Mouse (Mus musculus) midbrain, embryonic 15.5 days (tissue): ENCODE results near the gene Rnf181. TPM values are rescaled to one million over a fixed set of nuclear protein-coding genes. Genes with fewer than 3 reads are reported as not detected.
A peak's percentile ranks its signal among the peaks of the same experiment; 100 is the strongest.

Experiments
- ATAC-seq: fragments of 200-750 bp; cut with Nextera tagmentation; replicated peaks from 2 replicates; pipeline ENCODE4 v1.8.0; 2017; ENCODE audit warnings: moderate TSS enrichment
- H3K27ac ChIP-seq: fragments of 300-500 bp; sonication (generic); 2 replicates; pipeline ENCODE4 v1.5.1; 2015; ENCODE audit warnings: mild to moderate bottlenecking, inconsistent platforms
- H3K27me3 ChIP-seq: fragments of 300-500 bp; sonication (generic); replicated peaks from 2 replicates; pipeline ENCODE4 v1.6.1; 2015; ENCODE audit warnings: inconsistent platforms
- H3K36me3 ChIP-seq: fragments of 300-500 bp; sonication (generic); replicated peaks from 2 replicates; pipeline ENCODE4 v1.6.1; 2015; ENCODE audit warnings: inconsistent platforms
- H3K4me1 ChIP-seq: fragments of 300-500 bp; sonication (generic); 2 replicates; pipeline ENCODE4 v1.6.1; 2015; ENCODE audit warnings: inconsistent platforms
- H3K4me2 ChIP-seq: fragments of 300-500 bp; sonication (generic); 2 replicates; pipeline ENCODE4 v1.6.1; 2015; ENCODE audit warnings: inconsistent platforms, mild to moderate bottlenecking, moderate library complexity
- H3K4me3 ChIP-seq: fragments of 300-500 bp; sonication (generic); 2 replicates; pipeline ENCODE4 v1.5.1; 2015; ENCODE audit warnings: mild to moderate bottlenecking, inconsistent platforms
- H3K9ac ChIP-seq: fragments of 300-500 bp; sonication (generic); 2 replicates; pipeline ENCODE4 v1.6.1; 2015; ENCODE audit warnings: mild to moderate bottlenecking, inconsistent platforms
- H3K9me3 ChIP-seq: fragments of 300-500 bp; sonication (generic); 2 replicates; pipeline ENCODE4 v1.6.1; 2016; ENCODE audit warnings: inconsistent platforms
- WGBS: fragments of 180-500 bp; shearing (Covaris S2); methylation state at CpG from one replicate; pipeline ENCODE4 v1.1.7; 2015; ENCODE audit warnings: mixed read lengths; 5-methylcytosine and 5-hydroxymethylcytosine counted together
- polyA plus RNA-seq: library from polyadenylated mRNA; unstranded; fragments of >200 nt; fragmentation: Nextera tagmentation; extraction: Ambion mirVana; gene quantifications from 2 replicates; pipeline ENCODE4 v1.2.1, GENCODE M21; 2015

Rnf181 gene
- polyA plus RNA-seq, 1 experiment from 2014 or later: 137 TPM

DNA sequence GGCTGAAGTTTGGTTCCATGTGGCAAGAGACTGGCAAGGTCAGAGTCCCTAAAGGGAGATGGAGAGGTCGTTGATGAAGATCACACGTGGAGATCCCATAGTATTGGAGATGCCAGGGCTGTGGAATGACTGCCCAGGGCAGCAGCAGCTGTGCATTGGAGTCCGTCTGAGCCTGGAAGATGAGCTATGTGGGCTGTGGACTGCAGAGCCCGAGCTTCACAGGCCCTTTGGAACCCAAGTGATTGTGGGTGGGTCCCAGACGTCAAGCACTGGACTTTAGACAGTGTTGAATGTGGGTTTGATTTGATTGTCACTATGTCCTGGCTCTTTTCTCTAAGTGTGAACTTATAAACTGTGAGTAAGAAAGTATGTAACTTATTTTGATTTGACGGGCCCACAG, 1.8 kb downstream of the Rnf181 start:
- Histone ChIP-seq H3K4me1 (peaks cover 18% of the 10 kb centered on the region), H3K27me3 (no peaks in the 10 kb centered on the region), H3K27ac (no peak overlapping the region), H3K9ac (no peak overlapping the region), H3K9me3 (no peaks in the 10 kb centered on the region), H3K4me2 (no peak overlapping the region), H3K36me3 (no peaks in the 10 kb centered on the region), H3K4me3 (no peak overlapping the region)
- 72% methylated on average over 6 of the region's 6 CpGs for WGBS
- ATAC-seq: no peak

DNA sequence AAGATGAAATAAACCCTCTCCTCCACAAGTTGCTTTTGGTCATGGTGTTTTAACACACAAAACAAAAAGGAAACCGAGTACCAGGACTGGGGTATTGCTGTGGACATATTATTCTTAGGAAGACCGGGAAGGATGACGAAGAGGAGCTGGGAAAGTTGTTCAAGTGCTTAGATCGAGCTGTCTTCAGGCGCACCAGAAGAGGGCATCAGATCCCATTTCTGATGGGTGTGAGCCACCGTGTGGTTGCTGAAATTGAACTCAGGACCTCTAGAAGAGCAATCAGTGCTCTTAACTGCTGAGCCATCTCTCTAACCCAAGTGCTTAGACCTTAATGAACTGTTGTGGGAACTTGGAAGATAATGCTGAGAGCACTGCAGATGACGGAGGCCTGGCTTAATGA, 2.7 kb downstream of the Rnf181 start:
- WGBS: 46% methylated on average over 7 of the region's 7 CpGs
- Histone ChIP-seq H3K9ac (no peak overlapping the region), H3K27ac (no peak overlapping the region), H3K4me1 (peaks cover 18% of the 10 kb centered on the region), H3K4me3 (no peak overlapping the region), H3K36me3 (0 out of 2 replicates have a peak, but pooled peaks cover 4% of the 10 kb centered on the region), H3K9me3 (no peaks in the 10 kb centered on the region), H3K4me2 (no peak overlapping the region), H3K27me3 (no peaks in the 10 kb centered on the region)
- no peak for ATAC-seq

DNA sequence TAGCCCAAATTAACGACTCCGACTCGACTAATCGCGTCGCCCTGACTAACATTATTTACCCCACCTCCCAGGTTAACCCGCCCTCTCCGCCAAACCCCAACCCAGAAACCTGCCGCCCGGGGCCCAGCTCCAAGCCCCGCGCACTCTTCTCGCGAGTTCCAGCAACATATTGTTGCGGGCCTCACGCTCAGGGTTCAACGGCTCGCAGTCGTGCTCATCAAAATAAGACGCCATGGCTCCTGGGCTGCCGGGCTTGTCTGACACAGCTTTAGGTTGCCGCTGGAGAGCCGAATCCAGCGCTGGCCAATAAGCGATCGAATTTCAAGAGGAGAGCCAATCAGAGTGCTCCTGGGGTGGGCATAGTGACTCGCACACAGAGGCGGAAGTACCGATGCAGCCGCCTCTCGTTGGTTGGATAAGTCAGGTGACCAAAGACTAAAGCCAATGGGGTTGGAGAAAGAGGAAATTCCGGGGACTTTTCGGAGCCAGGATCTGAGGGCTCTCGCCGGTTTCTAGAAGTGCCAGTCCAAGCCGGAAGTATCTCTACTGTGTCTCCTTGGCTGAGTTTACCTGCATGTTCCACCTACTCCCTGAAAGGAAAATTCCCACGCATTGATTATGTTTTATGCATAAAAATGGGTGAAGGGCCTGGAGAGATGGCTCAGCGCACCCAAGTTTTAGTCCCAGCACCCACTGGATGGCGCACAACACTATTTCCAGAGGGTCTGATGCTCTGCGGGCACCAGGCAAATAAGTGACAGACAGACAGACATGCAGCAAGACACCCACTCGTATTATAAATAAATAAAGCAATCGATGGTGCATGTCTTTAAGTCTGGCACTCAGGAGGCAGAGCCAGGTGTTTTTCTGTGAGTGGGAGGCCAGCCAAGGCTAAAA, 4.4 kb downstream of the Rnf181 start:
- H3K27me3 ChIP-seq: no peaks in the 10 kb centered on the region
- H3K4me1 ChIP-seq: peaks cover 18% of the 10 kb centered on the region
- peak overlapping the region; percentile 73 for H3K9ac ChIP-seq
- under 1% methylated on average over 42 of the region's 42 CpGs for WGBS
- H3K9me3 ChIP-seq: no peaks in the 10 kb centered on the region
- H3K4me2 ChIP-seq: peak overlapping the region; percentile 65
- H3K36me3 ChIP-seq: 0 out of 2 replicates have a peak, but pooled peaks cover 4% of the 10 kb centered on the region
- peak; percentile 99 for ATAC-seq
- H3K27ac ChIP-seq: peak overlapping the region; percentile 78
- H3K4me3 ChIP-seq: peak overlapping the region; percentile 78

DNA sequence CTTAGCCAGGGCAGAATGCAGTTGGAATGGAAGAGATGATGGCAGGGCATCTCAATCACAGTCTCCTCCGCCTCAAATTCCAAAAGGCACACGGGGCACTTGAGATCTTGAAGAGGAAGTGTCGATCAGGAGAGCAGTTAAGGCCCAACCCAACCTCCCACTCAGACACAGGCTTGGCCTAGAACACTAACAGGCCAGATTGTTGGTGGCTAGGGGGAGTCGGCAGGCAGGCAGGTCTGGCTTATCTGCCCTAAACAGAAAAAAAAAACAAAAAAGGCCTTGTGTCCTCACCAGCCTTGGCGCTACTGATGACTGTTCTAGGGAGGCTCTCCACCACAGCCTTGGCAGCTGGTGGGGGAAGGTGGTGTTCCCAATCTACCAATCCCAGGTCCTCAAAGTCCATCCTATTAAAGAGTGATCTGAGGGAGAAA, 5.6 kb downstream of the Rnf181 start:
- Histone ChIP-seq H3K27me3 (no peaks in the 10 kb centered on the region), H3K4me2 (peak overlapping the region; percentile 65), H3K9me3 (no peaks in the 10 kb centered on the region), H3K27ac (no peak overlapping the region), H3K4me3 (peak overlapping the region; percentile 78), H3K36me3 (0 out of 2 replicates have a peak, but pooled peaks cover 4% of the 10 kb centered on the region), H3K4me1 (peaks cover 31% of the 10 kb centered on the region), H3K9ac (peak overlapping the region; percentile 73; the same call in 1 of the 2 replicates)
- ATAC-seq: no peak
- WGBS: 81% methylated on average over 5 of the region's 5 CpGs

DNA sequence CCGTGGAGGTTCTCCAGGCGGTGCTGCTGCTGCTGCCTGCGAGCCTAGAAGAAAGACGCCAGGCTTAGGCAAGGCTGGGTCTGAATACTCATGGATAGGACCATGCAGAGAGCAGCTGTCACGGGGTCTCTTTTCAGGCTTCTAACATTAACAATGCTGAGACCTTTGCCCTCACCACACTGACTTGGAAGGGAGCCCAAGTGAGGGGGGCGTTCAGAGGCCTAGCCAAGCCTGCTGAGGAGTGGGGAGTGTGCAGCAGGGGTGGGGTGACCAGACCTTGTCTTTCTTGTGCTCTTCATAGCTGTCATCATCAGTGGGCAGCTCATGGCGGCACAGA, 6.2 kb downstream of the Rnf181 start:
- no peak for ATAC-seq
- H3K9me3 ChIP-seq: no peaks in the 10 kb centered on the region
- peaks cover 33% of the 10 kb centered on the region for H3K4me1 ChIP-seq
- H3K4me3 ChIP-seq: no peak overlapping the region
- peak overlapping the region; percentile 65; the same call in 1 of the 2 replicates for H3K4me2 ChIP-seq
- no peaks in the 10 kb centered on the region for H3K27me3 ChIP-seq
- no peak overlapping the region for H3K27ac ChIP-seq
- H3K9ac ChIP-seq: no peak overlapping the region
- 65% methylated on average over 7 of the region's 7 CpGs for WGBS
- H3K36me3 ChIP-seq: 0 out of 2 replicates have a peak, but pooled peaks cover 4% of the 10 kb centered on the region

DNA sequence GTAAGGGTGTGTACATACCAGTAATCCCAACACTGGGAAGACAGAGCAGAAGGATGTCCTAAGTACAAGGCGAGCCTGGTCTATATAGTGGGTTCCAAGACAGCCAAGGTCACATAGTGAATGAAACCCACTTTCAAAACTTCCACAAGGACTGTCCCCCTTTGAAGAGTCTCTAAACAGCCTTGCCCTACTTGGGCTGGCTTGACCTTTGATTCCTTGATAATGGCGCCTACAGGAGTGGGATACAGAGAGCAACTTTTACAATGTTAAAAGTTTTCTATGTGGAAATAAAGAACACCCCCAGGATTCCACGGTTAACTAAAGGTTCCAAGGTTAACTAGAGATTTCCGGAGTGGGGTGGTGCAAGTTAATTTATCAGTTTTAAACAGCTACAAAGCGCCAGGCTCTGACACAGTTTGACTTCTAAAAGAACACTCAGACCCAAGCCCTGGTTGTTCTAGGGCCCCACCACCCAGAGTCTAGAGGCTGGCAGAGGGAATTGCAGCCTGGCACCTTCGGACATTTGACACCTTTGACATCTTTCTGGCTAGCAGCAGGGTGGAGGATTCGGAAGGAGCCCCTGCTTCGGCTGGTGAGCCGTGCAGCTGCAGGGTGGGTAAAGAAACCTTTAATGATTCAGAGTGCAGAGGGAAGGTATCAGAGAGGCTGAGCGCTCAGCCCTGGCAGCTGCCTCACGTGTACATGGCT, 6.7 kb downstream of the Rnf181 start:
- Histone ChIP-seq H3K4me3 (no peak overlapping the region), H3K27me3 (no peaks in the 10 kb centered on the region), H3K36me3 (0 out of 2 replicates have a peak, but pooled peaks cover 4% of the 10 kb centered on the region), H3K4me2 (no peak overlapping the region), H3K4me1 (peaks cover 33% of the 10 kb centered on the region), H3K27ac (no peak overlapping the region), H3K9me3 (no peaks in the 10 kb centered on the region), H3K9ac (no peak overlapping the region)
- no peak for ATAC-seq
- 83% methylated on average over 11 of the region's 11 CpGs for WGBS

DNA sequence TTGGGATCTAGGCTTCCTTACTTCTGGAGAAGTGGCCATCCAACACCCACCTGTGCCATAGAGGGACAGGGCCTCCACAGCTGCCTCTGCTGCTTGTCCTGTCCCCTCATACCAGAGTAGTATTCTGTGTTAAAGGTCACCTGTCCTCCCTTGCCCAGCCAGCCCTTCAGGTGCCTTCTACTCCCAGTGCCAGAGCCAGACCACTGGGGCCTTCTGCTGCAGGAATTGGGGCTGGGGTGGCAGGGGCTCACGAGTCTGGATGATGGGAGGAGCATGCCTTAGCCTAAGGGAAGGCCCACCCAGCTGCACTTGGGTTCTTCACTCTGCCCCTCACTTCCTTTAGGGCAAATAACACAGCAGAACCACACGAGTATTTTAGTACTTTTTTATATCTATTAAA, 7.4 kb downstream of the Rnf181 start:
- Histone ChIP-seq H3K27ac (no peak overlapping the region), H3K9me3 (no peaks in the 10 kb centered on the region), H3K36me3 (0 out of 2 replicates have a peak, but pooled peaks cover 4% of the 10 kb centered on the region), H3K4me1 (peaks cover 39% of the 10 kb centered on the region), H3K4me2 (no peak overlapping the region), H3K9ac (no peak overlapping the region), H3K27me3 (no peaks in the 10 kb centered on the region), H3K4me3 (no peak overlapping the region)
- ATAC-seq: no peak
- WGBS: 90% methylated on average over 2 of the region's 2 CpGs

DNA sequence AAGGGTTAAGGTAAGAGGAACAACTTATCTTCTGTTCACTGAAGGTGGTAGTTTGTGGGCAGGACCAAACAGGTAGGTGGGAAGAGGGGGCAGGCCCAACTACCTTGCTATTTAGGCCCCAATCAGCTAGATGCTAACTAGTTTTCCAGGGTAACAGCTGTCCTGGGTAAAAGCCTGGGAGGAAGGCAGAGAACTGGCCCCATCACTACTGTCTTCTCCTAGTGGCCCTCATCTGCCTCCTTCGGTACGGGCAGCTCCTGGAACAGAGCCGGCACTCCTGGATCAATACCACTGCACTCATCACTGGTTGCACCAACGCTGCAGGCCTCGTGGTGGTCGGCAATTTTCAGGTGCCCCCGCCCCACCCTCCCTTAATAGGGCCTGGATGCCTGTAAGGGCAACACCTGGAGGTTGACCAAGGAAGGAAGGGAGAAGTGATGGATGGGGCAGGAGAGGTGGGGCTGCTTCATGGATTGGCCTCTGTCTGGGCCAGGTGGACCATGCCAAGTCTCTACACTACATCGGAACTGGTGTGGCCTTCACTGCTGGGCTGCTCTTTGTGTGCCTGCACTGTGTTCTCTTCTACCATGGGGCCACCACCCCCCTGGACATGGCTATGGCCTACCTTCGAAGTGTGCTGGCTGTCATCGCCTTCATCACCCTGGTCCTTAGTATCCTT, 8.5 kb downstream of the Rnf181 start:
- no peak for ATAC-seq
- WGBS: 92% methylated on average over 10 of the region's 10 CpGs
- H3K4me1 ChIP-seq: peaks cover 43% of the 10 kb centered on the region
- no peak overlapping the region for H3K4me3 ChIP-seq
- no peak overlapping the region for H3K4me2 ChIP-seq
- no peaks in the 10 kb centered on the region for H3K27me3 ChIP-seq
- 0 out of 2 replicates have a peak, but pooled peaks cover 4% of the 10 kb centered on the region for H3K36me3 ChIP-seq
- no peak overlapping the region for H3K27ac ChIP-seq
- no peaks in the 10 kb centered on the region for H3K9me3 ChIP-seq
- no peak overlapping the region for H3K9ac ChIP-seq

DNA sequence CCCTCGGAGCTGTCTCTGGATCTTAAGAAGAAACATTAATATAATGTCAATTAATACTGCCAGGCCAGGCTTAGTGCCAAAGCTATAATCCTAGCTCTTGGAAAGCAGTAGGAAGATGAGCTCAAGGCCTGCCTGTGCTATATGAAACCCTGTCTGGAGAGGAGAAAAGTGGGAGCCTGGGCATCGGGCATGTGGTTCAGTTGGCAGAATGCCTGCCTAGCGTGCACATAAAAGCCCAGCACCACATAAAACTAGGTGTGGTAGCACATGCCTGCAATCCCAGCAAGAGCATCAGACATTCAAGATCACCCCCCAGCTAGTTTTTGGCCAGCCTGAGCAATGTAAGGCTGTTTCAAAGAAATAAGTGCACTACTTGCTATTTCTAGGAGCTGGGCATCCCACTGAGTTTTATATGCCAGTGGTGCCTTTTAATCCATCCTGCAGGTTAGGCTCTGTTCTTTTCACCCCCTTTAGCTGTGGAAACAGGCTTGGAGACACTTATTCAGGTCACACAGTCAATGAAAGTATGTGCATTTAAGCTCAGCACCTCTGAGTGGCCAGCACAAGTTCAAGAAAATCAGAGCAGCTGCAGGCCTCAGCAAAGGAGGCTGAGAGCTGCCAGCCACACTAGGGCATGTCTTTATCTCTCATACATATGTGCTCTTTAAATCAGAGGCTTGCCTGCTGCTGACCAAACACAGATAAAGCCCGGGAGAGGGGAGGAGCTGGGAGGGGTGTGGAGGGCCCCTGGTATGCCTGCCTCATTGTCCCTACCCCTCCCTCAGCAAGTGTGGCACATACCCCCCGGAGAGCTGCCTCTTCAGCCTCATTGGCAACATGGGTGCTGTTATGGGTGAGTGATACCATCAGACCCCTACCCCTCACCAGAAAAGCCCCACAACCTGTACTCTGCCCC, 9.3 kb downstream of the Rnf181 start:
- Histone ChIP-seq H3K4me3 (no peak overlapping the region), H3K9me3 (no peaks in the 10 kb centered on the region), H3K4me1 (peaks cover 40% of the 10 kb centered on the region), H3K27ac (no peak overlapping the region), H3K9ac (no peak overlapping the region), H3K27me3 (no peaks in the 10 kb centered on the region), H3K36me3 (0 out of 2 replicates have a peak, but pooled peaks cover 4% of the 10 kb centered on the region), H3K4me2 (no peak overlapping the region)
- no peak for ATAC-seq
- 80% methylated on average over 5 of the region's 5 CpGs for WGBS

DNA sequence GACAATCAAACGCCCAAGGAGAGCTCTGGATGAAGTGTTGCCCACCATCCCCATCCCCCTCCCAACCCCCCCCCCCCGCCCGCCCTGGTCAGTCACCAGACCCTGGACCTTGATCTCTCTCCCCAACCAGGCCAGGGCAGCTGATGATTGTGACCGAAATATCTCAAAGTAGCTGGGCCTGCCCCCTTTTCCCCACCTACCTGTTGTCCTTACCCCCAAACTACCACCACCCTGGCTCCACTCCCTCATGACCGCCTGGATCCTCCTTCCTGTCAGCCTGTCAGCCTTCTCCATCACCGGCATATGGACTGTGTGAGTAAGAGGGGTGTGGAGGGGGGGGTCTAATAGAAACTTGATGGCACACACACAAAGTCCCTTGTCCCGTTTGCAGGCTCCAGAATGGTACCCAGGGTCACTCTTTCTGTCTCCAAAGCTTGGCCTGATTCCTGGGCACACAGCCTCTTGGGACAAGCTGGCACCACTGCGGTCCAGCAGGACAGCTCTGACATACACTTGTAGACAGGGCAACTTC, 10.7 kb downstream of the Rnf181 start:
- WGBS: 34% methylated on average over 8 of the region's 8 CpGs
- Histone ChIP-seq H3K36me3 (0 out of 2 replicates have a peak, but pooled peaks cover 4% of the 10 kb centered on the region), H3K4me1 (peaks cover 32% of the 10 kb centered on the region), H3K9me3 (no peaks in the 10 kb centered on the region), H3K4me2 (peak overlapping the region; percentile 84), H3K27me3 (no peaks in the 10 kb centered on the region), H3K4me3 (peak overlapping the region; percentile 58), H3K9ac (peak overlapping the region; percentile 76), H3K27ac (peak overlapping the region; percentile 67)
- ATAC-seq: peak; percentile 26
